Mouse (Mus musculus) limb, embryonic 12.5 days (tissue): ENCODE data around the gene Pbxip1. TPM values are rescaled to one million over a fixed set of nuclear protein-coding genes. Genes with fewer than 3 reads are reported as not detected.

Source experiments
- ATAC-seq: fragments of 200-750 bp; cut with Nextera tagmentation; 2 replicates; pipeline ENCODE4 v1.8.0; 2017; ENCODE audit warnings: low read depth, moderate TSS enrichment; ENCODE audit not compliant: insufficient number of reproducible peaks, insufficient read depth, low FRiP score, low TSS enrichment
- H3K27ac ChIP-seq: fragments of 300-500 bp; sonication (generic); 2 replicates; pipeline ENCODE4 v1.5.1; 2016; ENCODE audit warnings: mild to moderate bottlenecking, moderate library complexity
- H3K27me3 ChIP-seq: fragments of 300-500 bp; sonication (generic); 2 replicates; pipeline ENCODE4 v1.6.1; 2016; ENCODE audit warnings: mild to moderate bottlenecking, moderate library complexity
- H3K36me3 ChIP-seq: fragments of 300-500 bp; sonication (generic); 2 replicates; pipeline ENCODE4 v1.6.1; 2016; ENCODE audit warnings: mild to moderate bottlenecking, moderate library complexity
- H3K4me1 ChIP-seq: fragments of 300-500 bp; sonication (generic); replicated peaks from 2 replicates; pipeline ENCODE4 v1.6.1; 2016
- H3K4me2 ChIP-seq: fragments of 300-500 bp; sonication (generic); 2 replicates; pipeline ENCODE4 v1.6.1; 2016; ENCODE audit warnings: mild to moderate bottlenecking, moderate library complexity
- H3K4me3 ChIP-seq: fragments of 300-500 bp; sonication (generic); replicated peaks from 2 replicates; pipeline ENCODE4 v1.5.1; 2016; ENCODE audit warnings: mild to moderate bottlenecking
- H3K9ac ChIP-seq: fragments of 300-500 bp; sonication (generic); replicated peaks from 2 replicates; pipeline ENCODE4 v1.6.1; 2016; ENCODE audit warnings: mild to moderate bottlenecking, moderate library complexity
- H3K9me3 ChIP-seq: fragments of 300-500 bp; sonication (generic); 2 replicates; pipeline ENCODE4 v1.6.1; 2016; ENCODE audit warnings: mild to moderate bottlenecking, moderate library complexity
- WGBS: fragments of 180-500 bp; shearing (Covaris S2); methylation state at CpG from one replicate; pipeline ENCODE4 v1.1.7; 2016; 5-methylcytosine and 5-hydroxymethylcytosine counted together
- polyA plus RNA-seq: library from polyadenylated mRNA; unstranded; fragments of >200 nt; fragmentation: Nextera tagmentation; extraction: Ambion mirVana; gene quantifications from 2 replicates; pipeline ENCODE4 v1.2.1, GENCODE M21; 2016

Gene Pbxip1
- polyA plus RNA-seq, 1 experiment from 2014 or later = 27.4 TPM

DNA sequence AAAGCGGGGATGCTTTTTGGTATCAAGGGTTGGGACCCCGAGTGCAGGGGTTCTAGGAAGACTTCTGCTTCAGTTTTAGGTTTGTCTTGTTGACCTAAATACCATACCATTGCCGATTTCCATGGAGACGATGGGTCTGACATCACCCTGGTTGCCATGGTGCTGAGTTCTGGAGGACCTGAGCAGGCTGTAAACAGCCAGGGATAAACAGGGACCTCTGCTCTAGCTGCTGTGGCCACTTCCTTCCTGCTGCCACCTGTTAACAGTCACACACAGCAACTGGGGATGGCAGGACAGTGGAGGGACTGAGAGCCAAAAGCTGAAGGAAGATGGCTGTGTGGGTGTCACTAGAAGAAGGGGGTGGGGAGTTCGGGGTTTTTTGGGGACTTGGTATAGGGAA is 763 bp downstream of the Pbxip1 start:
- H3K4me2 ChIP-seq = peak overlapping the region; percentile 70
- no peaks in the 10 kb centered on the region for H3K27me3 ChIP-seq
- ATAC-seq = no peak
- H3K27ac ChIP-seq = peak overlapping the region; percentile 78
- WGBS = 42% methylated on average over 5 of the region's 5 CpGs
- peak overlapping the region; percentile 55 for H3K4me3 ChIP-seq
- H3K4me1 ChIP-seq = peaks cover 12% of the 10 kb centered on the region
- H3K36me3 ChIP-seq = peaks cover 35% of the 10 kb centered on the region
- H3K9me3 ChIP-seq = no peaks in the 10 kb centered on the region
- peak overlapping the region; percentile 72 for H3K9ac ChIP-seq

GRCm38 (mm10) chr3:89440691-89441090 is 4.2 kb downstream of the Pbxip1 start:
- 90% methylated on average over 2 of the region's 2 CpGs for WGBS
- Histone ChIP-seq H3K36me3 (peaks cover 38% of the 10 kb centered on the region), H3K9ac (no peak overlapping the region), H3K9me3 (no peaks in the 10 kb centered on the region), H3K4me2 (no peak overlapping the region), H3K27ac (no peak overlapping the region), H3K4me3 (no peak overlapping the region), H3K4me1 (peaks cover 12% of the 10 kb centered on the region), H3K27me3 (no peaks in the 10 kb centered on the region)
- ATAC-seq = no peak

- no peak overlapping the region for H3K4me2 ChIP-seq
- no peak overlapping the region for H3K9ac ChIP-seq
- peaks cover 14% of the 10 kb centered on the region for H3K4me1 ChIP-seq
- no peak overlapping the region for H3K4me3 ChIP-seq
- H3K9me3 ChIP-seq = no peaks in the 10 kb centered on the region
- H3K27me3 ChIP-seq = no peaks in the 10 kb centered on the region
- 0 out of 2 replicates have a peak, but pooled peaks have one; percentile 10 for ATAC-seq
- peaks cover 44% of the 10 kb centered on the region for H3K36me3 ChIP-seq
- H3K27ac ChIP-seq = no peak overlapping the region
- WGBS = 75% methylated on average over 13 of the region's 13 CpGs
Measured at GRCm38 (mm10) chr3:89448720-89449537, 12.4 kb downstream of the Pbxip1 start.

DNA sequence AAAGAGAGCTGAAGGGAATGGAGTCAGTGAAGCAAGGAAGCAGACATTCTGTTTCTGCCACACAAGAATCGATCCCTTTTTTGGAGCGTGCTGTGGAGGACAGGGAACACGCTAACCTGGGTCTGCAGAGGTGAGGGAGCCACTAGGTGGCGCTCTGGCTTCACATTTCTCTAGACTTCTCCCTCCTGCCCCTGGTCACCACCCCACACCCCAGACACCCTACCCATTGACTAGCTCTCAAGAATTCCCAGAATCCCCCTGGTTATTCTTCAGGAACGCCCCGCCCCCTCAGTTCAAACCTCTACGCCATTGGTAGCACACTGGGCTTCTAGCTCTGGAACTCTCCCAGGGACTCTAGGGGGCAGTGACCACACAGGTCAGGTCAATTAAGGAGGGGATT is 13.0 kb downstream of the Pbxip1 start:
- Histone ChIP-seq H3K27me3 (no peaks in the 10 kb centered on the region), H3K4me1 (peaks cover 14% of the 10 kb centered on the region), H3K9me3 (no peaks in the 10 kb centered on the region), H3K27ac (no peak overlapping the region), H3K4me2 (no peak overlapping the region), H3K9ac (no peak overlapping the region), H3K36me3 (peaks cover 38% of the 10 kb centered on the region), H3K4me3 (no peak overlapping the region)
- ATAC-seq = no peak; the same call in 1 of the 2 replicates
- 52% methylated on average over 7 of the region's 7 CpGs for WGBS

DNA sequence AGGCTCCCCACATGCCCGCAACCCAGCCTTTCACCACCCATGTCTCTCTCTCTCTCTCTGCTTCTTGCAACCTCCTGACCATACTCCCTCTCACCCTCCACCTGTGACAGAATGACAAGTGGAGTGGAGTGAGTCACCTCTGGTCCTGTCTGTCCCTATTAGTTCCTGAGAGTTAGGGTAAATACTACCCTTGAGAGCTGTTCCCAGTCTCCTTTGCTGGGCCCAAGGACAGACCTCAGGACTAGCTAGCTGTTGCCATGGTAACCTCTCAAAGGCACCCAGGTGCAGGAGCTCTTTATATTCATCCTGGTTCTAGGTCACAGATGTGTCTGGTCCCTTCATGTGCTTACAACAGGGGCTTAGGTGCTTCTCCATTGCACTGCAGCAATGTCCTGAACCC is 15.4 kb downstream of the Pbxip1 start:
- no peak for ATAC-seq
- H3K36me3 ChIP-seq = peaks cover 16% of the 10 kb centered on the region
- no peaks in the 10 kb centered on the region for H3K9me3 ChIP-seq
- peaks cover 17% of the 10 kb centered on the region for H3K4me1 ChIP-seq
- H3K4me2 ChIP-seq = no peak overlapping the region
- H3K27ac ChIP-seq = no peak overlapping the region
- peak overlapping the region; percentile 32; the same call in 1 of the 2 replicates for H3K9ac ChIP-seq
- H3K27me3 ChIP-seq = no peaks in the 10 kb centered on the region
- 80% methylated on average over 1 of the region's 1 CpGs for WGBS
- H3K4me3 ChIP-seq = no peak overlapping the region

DNA sequence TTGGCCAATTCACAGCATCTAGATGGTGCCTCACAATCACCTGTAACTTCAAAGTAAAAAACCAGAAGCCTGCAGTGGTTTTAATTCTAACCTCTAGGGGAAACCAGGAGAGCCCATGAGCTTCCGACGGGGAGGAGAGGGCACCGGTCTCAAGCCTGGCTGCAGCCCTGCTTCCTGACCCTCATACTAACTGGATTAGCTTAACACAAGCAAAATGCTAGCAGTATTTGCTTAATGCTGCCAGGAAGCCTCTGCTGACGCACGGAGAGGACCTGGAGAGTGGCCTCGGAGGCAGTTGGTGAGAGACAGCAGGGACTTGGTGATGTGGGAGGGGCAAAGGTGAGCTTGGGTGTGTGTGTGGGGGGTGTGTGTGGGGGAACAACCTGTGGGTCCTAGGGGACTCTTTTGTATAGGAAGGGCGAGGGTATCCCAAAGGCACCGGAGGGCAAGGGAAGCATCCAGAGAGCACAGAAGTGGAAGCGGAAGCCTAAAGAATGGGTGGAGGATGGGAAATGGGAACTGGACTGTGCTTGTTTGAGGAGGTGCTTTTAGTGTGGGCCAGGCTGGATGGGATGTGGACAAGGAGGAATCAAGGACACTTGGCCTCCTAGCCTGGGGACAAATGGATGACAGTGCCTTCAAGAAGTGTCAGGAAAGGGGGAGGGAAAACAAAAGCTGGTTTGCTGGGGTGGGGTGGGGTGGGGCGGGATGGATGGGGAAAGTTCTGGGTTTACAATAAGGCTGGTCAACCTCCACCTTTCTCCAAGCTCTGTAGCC is 18.1 kb downstream of the Pbxip1 start, which contains the start of gene Pmvk:
Pmvk (plus strand) TSS at position 141 of the 777 bp plus-strand sequence.
- peaks cover 28% of the 10 kb centered on the region for H3K4me1 ChIP-seq
- no peak within 1 kb of the TSS for H3K27ac ChIP-seq
- 60% methylated on average over 10 of the region's 10 CpGs for WGBS
- H3K4me3 ChIP-seq = no peak within 1 kb of the TSS
- no peak for ATAC-seq
- no peaks in the 10 kb centered on the region for H3K27me3 ChIP-seq
- H3K9ac ChIP-seq = no peak within 1 kb of the TSS
- no peak within 1 kb of the TSS for H3K4me2 ChIP-seq
- H3K36me3 ChIP-seq = no peaks in the 10 kb centered on the region
- no peaks in the 10 kb centered on the region for H3K9me3 ChIP-seq

DNA sequence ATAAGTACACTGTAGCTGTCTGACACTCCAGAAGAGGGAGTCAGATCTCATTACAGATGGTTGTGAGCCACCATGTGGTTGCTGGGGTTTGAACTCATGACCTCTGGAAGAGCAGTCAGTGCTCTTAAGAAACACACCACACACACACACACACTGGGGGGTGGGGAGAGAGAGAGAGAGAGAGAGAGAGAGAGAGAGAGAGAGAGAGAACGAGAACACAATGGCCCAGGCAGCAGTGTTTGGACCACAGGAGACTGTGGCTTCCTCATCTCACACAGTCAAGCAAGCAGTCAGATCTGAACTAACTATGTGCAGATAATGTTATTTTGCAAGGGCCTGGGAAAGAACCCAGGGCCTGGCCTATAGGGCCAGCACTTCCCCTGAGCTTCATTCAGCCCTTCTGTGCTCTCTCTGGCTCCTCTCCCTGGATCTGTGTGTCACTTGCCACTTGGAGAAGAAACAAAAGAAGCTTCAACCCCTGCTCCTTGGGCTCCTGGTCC is 19.3 kb downstream of the Pbxip1 start:
- ATAC-seq = no peak
- Histone ChIP-seq H3K27me3 (no peaks in the 10 kb centered on the region), H3K36me3 (no peaks in the 10 kb centered on the region), H3K4me2 (no peak overlapping the region), H3K4me3 (no peak overlapping the region), H3K4me1 (peaks cover 35% of the 10 kb centered on the region), H3K27ac (no peak overlapping the region), H3K9ac (no peak overlapping the region), H3K9me3 (no peaks in the 10 kb centered on the region)
- WGBS = 67% methylated on average over 1 of the region's 1 CpGs

- Histone ChIP-seq H3K27ac (0 out of 2 replicates have a peak overlapping the region, but pooled peaks have one; percentile 23), H3K9ac (no peak overlapping the region), H3K9me3 (no peaks in the 10 kb centered on the region), H3K4me1 (peaks cover 24% of the 10 kb centered on the region), H3K36me3 (peaks cover 6% of the 10 kb centered on the region), H3K4me3 (no peak overlapping the region), H3K27me3 (no peaks in the 10 kb centered on the region), H3K4me2 (no peak overlapping the region)
- 38% methylated on average over 10 of the region's 10 CpGs for WGBS
- peak; percentile 28; the same call in 1 of the 2 replicates for ATAC-seq
Measured at GRCm38 (mm10) chr3:89456726-89457665, 20.5 kb downstream of the Pbxip1 start.

DNA sequence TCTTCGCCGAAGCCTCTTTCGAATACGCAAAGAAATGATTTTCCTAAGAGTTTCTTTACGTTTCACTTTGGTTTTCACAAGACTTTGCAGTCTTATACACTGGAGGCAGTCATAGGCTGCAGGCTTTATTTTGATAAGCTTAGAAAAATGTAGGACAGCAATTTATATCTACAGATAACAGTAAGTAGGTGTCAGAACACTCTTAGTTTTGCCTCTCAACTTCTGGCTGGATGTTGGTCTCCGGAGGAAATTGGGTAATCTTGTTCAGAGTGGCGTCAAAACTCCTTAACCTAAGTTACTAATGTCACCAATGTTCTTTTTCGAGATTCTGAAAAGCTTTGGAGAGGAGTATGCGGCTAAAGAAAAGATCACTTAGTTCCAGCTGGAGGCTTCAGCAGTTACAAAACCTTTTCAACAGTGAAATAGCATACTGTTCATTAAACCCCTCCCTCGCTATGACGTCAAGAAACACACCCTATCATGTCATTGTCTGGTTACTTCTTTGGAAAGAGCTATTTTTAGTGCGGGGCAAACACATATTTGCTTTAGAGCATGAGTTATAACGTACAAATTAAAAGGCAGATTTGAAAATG is 22.0 kb downstream of the Pbxip1 start:
- Histone ChIP-seq H3K9ac (no peak overlapping the region), H3K27me3 (no peaks in the 10 kb centered on the region), H3K4me3 (peak overlapping the region; percentile 65), H3K27ac (peak overlapping the region; percentile 91), H3K4me2 (peak overlapping the region; percentile 66), H3K36me3 (peaks cover 8% of the 10 kb centered on the region), H3K9me3 (no peaks in the 10 kb centered on the region), H3K4me1 (peaks cover 22% of the 10 kb centered on the region)
- ATAC-seq = no peak
- 52% methylated on average over 13 of the region's 13 CpGs for WGBS
